Mouse (Mus musculus) heart, postnatal 0 days (tissue): Measurements from ENCODE around the gene Icam5.

ENCODE experiments used
- CTCF ChIP-seq: IDR thresholded peaks from 2 replicates; pipeline ENCODE4 v1.5.1; 2016; ENCODE audit warnings: antibody characterized with exemption, control low read depth, low read depth
- EP300 ChIP-seq: IDR thresholded peaks from 2 replicates; pipeline ENCODE4 v1.6.1; 2016; ENCODE audit warnings: antibody characterized with exemption, low read depth

GRCm38 (mm10) chr9:21083324-21083723, 51.5 kb downstream of the Icam5 start:
- TF ChIP-seq EP300 (no peak), CTCF (no peak)
